Comparison of ENCODE assay signal across 24 mouse cellular contexts in genomic region chr10:100001452-100001851, GRCm38 (mm10). TPM values are rescaled to one million over a fixed set of nuclear protein-coding genes. Genes with fewer than 3 reads are reported as not detected.
DNase-seq lines count a peak whose midpoint lies in the region; ATAC-seq and TF ChIP-seq lines count a peak whose summit lies in the region.
"Had no signal": no experiment of that assay in that cellular context is flagged by ENCODE, and none has a peak within 500 bp of the region (broad histone marks: within the 10 kb centered on the region; RNA-seq: fewer than 3 reads in every experiment).

No protein-coding gene starts in this region.

- no peaks in the 10 kb centered on the region for H3K36me3 ChIP-seq in intestine, embryonic 14.5 days (ENCODE audit: control insufficient read depth, insufficient read depth, low read length)
- no peaks in the 10 kb centered on the region for H3K36me3 ChIP-seq in intestine, embryonic 15.5 days
- H3K36me3 ChIP-seq in stomach, embryonic 15.5 days = no peaks in the 10 kb centered on the region
- no peaks in the 10 kb centered on the region for H3K36me3 ChIP-seq in forebrain, embryonic 14.5 days (ENCODE audit: control insufficient read depth, insufficient read depth, low read length)
- H3K36me3 ChIP-seq: forebrain, embryonic 10.5 days; heart, embryonic 12.5 days; heart, embryonic 15.5 days; hindbrain, embryonic 10.5 days; hindbrain, embryonic 13.5 days had no signal

- peak; percentile 66 for ATAC-seq in intestine, embryonic 14.5 days (replicated peaks; ENCODE audit: low FRiP score, low TSS enrichment, low read depth)
- peak; percentile 94 for ATAC-seq in intestine, embryonic 15.5 days
- ATAC-seq in stomach, embryonic 15.5 days (ENCODE audit: insufficient read depth, low FRiP score, low read depth) = peak; percentile 76
- no peak for ATAC-seq in forebrain, embryonic 14.5 days
- ATAC-seq: activated CD4-positive, CD25-positive, alpha-beta regulatory T cell, adult 4 months; forebrain, embryonic 13.5 days; forebrain, postnatal 0 days; hindbrain, embryonic 16.5 days had no signal

- TF ChIP-seq POLR2A in cerebellum, adult 2 months (IDR thresholded peaks at IDR 0.05; ENCODE audit: borderline replicate concordance, insufficient read depth, low read length) = no peak

- H3K4me3 ChIP-seq in intestine, embryonic 14.5 days (ENCODE audit: low read depth, low read length) = no peak overlapping the region
- no peak overlapping the region for H3K4me3 ChIP-seq in intestine, embryonic 15.5 days (replicated peaks)
- no peak overlapping the region for H3K4me3 ChIP-seq in stomach, embryonic 15.5 days (replicated peaks)
- no peak overlapping the region for H3K4me3 ChIP-seq in forebrain, embryonic 14.5 days (ENCODE audit: low read depth, low read length)
- no peak overlapping the region for H3K4me3 ChIP-seq in cerebellum, adult 2 months (replicated peaks; ENCODE audit: insufficient read depth, low read depth, low read length)
- H3K4me3 ChIP-seq: forebrain, embryonic 10.5 days; forebrain, embryonic 13.5 days; heart, embryonic 12.5 days; heart, embryonic 15.5 days; hindbrain, embryonic 10.5 days; hindbrain, embryonic 13.5 days had no signal

- H3K27ac ChIP-seq in intestine, embryonic 14.5 days (ENCODE audit: low read depth) = no peak overlapping the region
- no peak overlapping the region for H3K27ac ChIP-seq in intestine, embryonic 15.5 days
- H3K27ac ChIP-seq in stomach, embryonic 15.5 days = no peak overlapping the region
- no peak overlapping the region for H3K27ac ChIP-seq in forebrain, embryonic 14.5 days (ENCODE audit: low read depth, low read length)
- H3K27ac ChIP-seq in cerebellum, adult 2 months (ENCODE audit: insufficient read depth, low read length) = no peak overlapping the region
- H3K27ac ChIP-seq: forebrain, embryonic 10.5 days; forebrain, embryonic 13.5 days; heart, embryonic 15.5 days; hindbrain, embryonic 10.5 days; hindbrain, embryonic 13.5 days had no signal

- H3K9ac ChIP-seq in intestine, embryonic 14.5 days (ENCODE audit: low read length) = no peak overlapping the region
- H3K9ac ChIP-seq in intestine, embryonic 15.5 days = no peak overlapping the region
- no peak overlapping the region for H3K9ac ChIP-seq in stomach, embryonic 15.5 days
- H3K9ac ChIP-seq in forebrain, embryonic 14.5 days (ENCODE audit: low read length) = no peak overlapping the region
- H3K9ac ChIP-seq: forebrain, embryonic 13.5 days; forebrain, postnatal 0 days; heart, embryonic 12.5 days; heart, embryonic 15.5 days; hindbrain, embryonic 13.5 days had no signal

- no peaks in the 10 kb centered on the region for H3K9me3 ChIP-seq in intestine, embryonic 14.5 days (ENCODE audit: control insufficient read depth, low read length)
- no peaks in the 10 kb centered on the region for H3K9me3 ChIP-seq in intestine, embryonic 15.5 days
- no peaks in the 10 kb centered on the region for H3K9me3 ChIP-seq in stomach, embryonic 15.5 days
- H3K9me3 ChIP-seq in forebrain, embryonic 14.5 days (replicated peaks; ENCODE audit: control insufficient read depth, low read length) = no peaks in the 10 kb centered on the region
- H3K9me3 ChIP-seq: forebrain, embryonic 10.5 days; forebrain, embryonic 13.5 days; heart, embryonic 12.5 days; heart, embryonic 15.5 days; hindbrain, embryonic 10.5 days; hindbrain, embryonic 13.5 days had no signal

- 0 out of 2 replicates have a peak, but pooled peaks cover 3% of the 10 kb centered on the region for H3K4me1 ChIP-seq in intestine, embryonic 14.5 days (replicated peaks; ENCODE audit: control insufficient read depth, insufficient read depth, low read length)
- no peaks in the 10 kb centered on the region for H3K4me1 ChIP-seq in intestine, embryonic 15.5 days (replicated peaks)
- H3K4me1 ChIP-seq in stomach, embryonic 15.5 days = no peaks in the 10 kb centered on the region
- H3K4me1 ChIP-seq in forebrain, embryonic 14.5 days (ENCODE audit: control insufficient read depth, insufficient read depth, low read length) = no peaks in the 10 kb centered on the region
- no peaks in the 10 kb centered on the region for H3K4me1 ChIP-seq in cerebellum, adult 2 months (ENCODE audit: control insufficient read depth, insufficient read depth, low read length)
- H3K4me1 ChIP-seq: forebrain, embryonic 10.5 days; forebrain, embryonic 13.5 days; heart, embryonic 12.5 days; heart, embryonic 15.5 days; hindbrain, embryonic 10.5 days; hindbrain, embryonic 13.5 days had no signal

- no peaks in the 10 kb centered on the region for H3K27me3 ChIP-seq in intestine, embryonic 14.5 days (replicated peaks; ENCODE audit: control insufficient read depth, insufficient read depth, low read length)
- no peaks in the 10 kb centered on the region for H3K27me3 ChIP-seq in intestine, embryonic 15.5 days (replicated peaks)
- no peaks in the 10 kb centered on the region for H3K27me3 ChIP-seq in stomach, embryonic 15.5 days (replicated peaks)
- H3K27me3 ChIP-seq in forebrain, embryonic 14.5 days (replicated peaks; ENCODE audit: control insufficient read depth, insufficient read depth, low read length) = no peaks in the 10 kb centered on the region
- no peaks in the 10 kb centered on the region for H3K27me3 ChIP-seq in cerebellum, adult 2 months (ENCODE audit: control insufficient read depth, insufficient read depth, low read length)
- H3K27me3 ChIP-seq: forebrain, embryonic 13.5 days; heart, embryonic 12.5 days; heart, embryonic 15.5 days; hindbrain, embryonic 13.5 days had no signal

- 54% methylated on average over 4 of the region's 4 CpGs for WGBS in intestine, embryonic 14.5 days
- 52% methylated on average over 4 of the region's 4 CpGs for WGBS in intestine, embryonic 15.5 days
- 61% methylated on average over 4 of the region's 4 CpGs for WGBS in stomach, embryonic 15.5 days
- 86% methylated on average over 4 of the region's 4 CpGs for WGBS in forebrain, embryonic 14.5 days
- 89% methylated on average over 4 of the region's 4 CpGs for WGBS in cerebellum, adult 2 months

- no peak for TF ChIP-seq CTCF in cerebellum, adult 2 months (IDR thresholded peaks at IDR 0.05; ENCODE audit: borderline replicate concordance, insufficient read depth, low read depth, low read length)

- DNase-seq in intestine, embryonic 14.5 days (ENCODE audit: low spot score) = no peak
- no peak for DNase-seq in forebrain, embryonic 14.5 days (ENCODE audit: low spot score)
- no peak for DNase-seq in thymus, postnatal 36 days
- DNase-seq in cerebellum, adult 2 months = no peak
- DNase-seq: adrenal gland, adult 8-10 months; adrenal gland, postnatal 25 days; cerebellum, adult 11-12 months; cerebellum, adult 9-10 months; cerebellum, postnatal 14 days; forebrain, postnatal 0 days; gastrocnemius, postnatal 25 days; heart, adult 18-20 months; heart, postnatal 10 days; heart, postnatal 36 days had no signal

- no peak overlapping the region for H3K4me2 ChIP-seq in intestine, embryonic 14.5 days (ENCODE audit: low read length)
- H3K4me2 ChIP-seq in intestine, embryonic 15.5 days (replicated peaks) = no peak overlapping the region
- no peak overlapping the region for H3K4me2 ChIP-seq in stomach, embryonic 15.5 days
- H3K4me2 ChIP-seq in forebrain, embryonic 14.5 days (ENCODE audit: low read length) = no peak overlapping the region
- H3K4me2 ChIP-seq: forebrain, embryonic 13.5 days; heart, embryonic 12.5 days; heart, embryonic 15.5 days; hindbrain, embryonic 13.5 days had no signal

RNA-seq across cellular contexts. Expression of gene Kitl, which starts 14.0 kb away (rescaled TPM):
- 38.5 and 40.2 TPM in 2 replicates for polyA plus RNA-seq in intestine, embryonic 14.5 days (2014; fragmentation: Nextera tagmentation; extraction: Ambion mirVana)
- 28.5 and 32.7 TPM in 2 replicates for polyA plus RNA-seq in intestine, embryonic 15.5 days (2015; fragmentation: Nextera tagmentation; extraction: Ambion mirVana)
- polyA plus RNA-seq in stomach, embryonic 15.5 days (2015; fragmentation: Nextera tagmentation; extraction: Ambion mirVana) = 32.0 and 40.2 TPM in 2 replicates
- 59.4 and 83.6 TPM in 2 replicates for polyA plus RNA-seq in forebrain, embryonic 14.5 days (2014; fragmentation: Nextera tagmentation; extraction: Ambion mirVana)
- 33.0 and 39.4 TPM in 2 replicates for polyA plus RNA-seq in cerebellum, adult 2 months (2012; rRNA removed)
